Mouse (Mus musculus) left cerebral cortex, postnatal 25 days (tissue): Measurements from ENCODE around the gene C5ar2. TPM values are rescaled to one million over a fixed set of nuclear protein-coding genes. Genes with fewer than 3 reads are reported as not detected.
"Not testable (repeated sequence)": the region's sequence is repeated elsewhere in the genome, so short reads cannot be mapped to it uniquely, and the experiment has no call there.

Experiments used
- DNase-seq, 2 experiments: peaks; one replicate each; pipeline ENCODE4 v3.0.0; 2022; ENCODE audit warnings: low spot score in 2 of 2, mixed read lengths in 1 of 2
- intact Hi-C: fragments of 180-260 bp; cut with DNase I; formaldehyde crosslinking; loops from one replicate; pipeline ENCODE4 v1.15.1; 2025
- total RNA-seq, 2 experiments: library from RNA; stranded (reverse); gene quantifications; 2 replicates each; pipeline ENCODE4 v1.2.3; 2021

The C5ar2 gene
- total RNA-seq, 2 experiments from 2014 or later, result 0.71 to 0.87 TPM

- peak; percentile 80 to 84 for DNase-seq
Measured at GRCm38 (mm10) chr7:16263015-16263787, 19.2 kb upstream of the C5ar2 start.

GRCm38 (mm10) chr7:16261097-16261496 is 17.1 kb upstream of the C5ar2 start:
- intact Hi-C loops, result loop anchor here (10.0 kb wide), 1 partner anchor 196 kb away; the partner anchor contains the start of gene Zfp541

More at GRCm38 (mm10) chr7:16263015-16263787, 19.2 kb upstream of the C5ar2 start:
- intact Hi-C loops, result loop anchor here (10.0 kb wide), 1 partner anchor 198 kb away; the partner anchor contains the start of gene Zfp541

DNA sequence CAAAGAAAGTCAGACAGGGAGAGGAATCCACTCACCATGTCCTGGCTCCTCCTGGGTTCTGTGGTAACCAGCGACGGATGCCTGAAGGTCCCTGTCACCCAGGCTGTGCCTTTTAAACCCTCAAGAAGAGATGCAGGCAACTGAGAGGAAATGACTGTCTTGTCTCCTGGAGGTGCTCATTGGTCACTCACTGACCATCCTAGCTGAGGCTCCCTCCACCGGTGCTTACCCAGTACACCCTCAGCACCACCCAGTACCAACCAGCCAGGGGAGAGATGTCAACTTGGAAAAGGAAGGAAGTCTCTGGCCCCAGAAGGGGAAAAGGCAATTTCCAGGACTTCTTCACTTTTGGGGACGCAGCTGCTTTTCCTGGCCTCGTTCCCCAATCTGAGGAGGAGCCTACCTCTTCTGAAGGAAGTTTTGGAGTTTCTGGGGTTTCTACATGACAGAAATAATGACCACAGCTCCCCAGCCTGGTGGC is 15.2 kb upstream of the C5ar2 start, which contains the start of gene C5ar1:
C5ar1 (minus strand) TSS at position 431 of the 481 bp plus-strand sequence.
- no peak for DNase-seq
- intact Hi-C loops, result no loop called here

More at GRCm38 (mm10) chr7:16261097-16261496, 17.1 kb upstream of the C5ar2 start:
- no peak for DNase-seq

DNA sequence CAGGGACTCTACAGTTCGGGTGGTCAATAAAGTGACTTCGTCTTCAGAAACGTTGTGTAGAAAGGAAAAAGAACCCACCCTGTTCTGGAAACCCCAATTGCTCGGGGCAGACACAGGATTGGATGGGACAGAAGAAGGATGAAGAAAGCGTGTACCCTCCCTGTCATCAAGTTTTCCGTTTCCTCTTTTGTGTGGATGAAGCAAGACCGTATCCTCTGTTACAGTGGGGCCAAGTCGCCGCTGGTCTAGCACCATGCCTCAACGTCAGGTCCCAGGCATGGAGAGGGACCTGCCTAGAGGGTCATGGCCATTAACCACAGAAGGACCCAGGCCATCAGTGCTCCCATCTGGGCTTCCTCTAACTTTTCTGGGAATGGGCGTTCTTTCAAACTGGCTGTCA is 13.9 kb upstream of the C5ar2 start:
- no peak for DNase-seq

DNA sequence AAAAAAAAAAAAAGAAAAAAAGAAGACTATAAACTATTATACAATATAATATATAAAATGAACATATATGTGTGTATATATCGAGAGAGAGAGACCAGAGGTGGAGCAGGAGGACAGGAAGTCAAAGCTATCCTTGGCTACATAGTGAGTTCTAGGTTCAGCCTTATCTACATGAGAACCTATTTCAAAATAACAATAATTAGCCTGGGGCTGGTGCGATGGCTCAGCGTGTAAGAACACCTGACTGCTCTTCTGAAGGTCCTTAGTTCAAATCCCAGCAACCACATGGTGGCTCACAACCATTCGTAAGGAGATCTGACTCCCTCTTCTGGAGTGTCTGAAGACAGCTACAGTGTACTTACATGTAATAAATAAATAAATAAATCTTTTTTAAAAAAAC is 12.0 kb upstream of the C5ar2 start:
- intact Hi-C loops, DNase-seq: not testable (repeated sequence)

More for the DNA sequence above, 13.9 kb upstream of the C5ar2 start:
- intact Hi-C loops, result no loop called here

DNA sequence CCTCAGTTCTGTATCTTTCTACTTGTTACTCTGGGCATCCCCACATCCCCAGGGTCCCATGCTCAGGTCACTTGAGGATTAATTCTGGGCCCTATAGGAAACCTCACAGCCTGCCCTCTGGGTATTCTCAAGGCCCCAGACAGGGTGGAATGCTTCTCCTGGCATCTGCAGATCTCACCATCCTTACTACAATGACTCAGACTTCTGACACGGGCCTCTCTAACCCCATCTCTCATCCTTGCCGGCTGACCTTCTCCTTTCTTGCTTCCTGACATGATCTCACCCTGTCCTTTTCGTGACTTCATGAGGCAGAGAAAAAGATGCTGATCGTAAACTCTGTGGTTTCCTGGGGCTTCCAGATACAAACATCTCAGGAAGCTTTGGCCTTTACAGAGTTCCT is 10.2 kb upstream of the C5ar2 start:
- DNase-seq, result no peak
- intact Hi-C loops, result no loop called here

DNA sequence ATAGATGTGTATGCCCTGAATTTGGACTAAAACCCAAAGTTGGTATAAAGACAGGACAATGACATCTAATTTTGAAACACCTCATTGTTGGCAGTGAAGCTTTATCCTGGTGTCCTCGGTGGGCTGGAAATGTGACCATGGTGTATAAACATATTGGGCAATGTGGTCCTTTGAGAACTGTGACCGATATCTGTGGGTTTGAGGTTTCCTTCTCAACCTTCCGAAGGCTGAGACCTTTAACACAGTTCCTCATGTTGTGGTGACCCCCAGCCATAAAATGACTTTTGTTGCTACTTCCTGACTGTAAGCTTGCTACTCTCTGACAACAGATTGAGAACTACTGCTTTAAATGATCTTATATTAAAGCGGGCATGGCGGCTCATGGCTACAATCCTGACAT is 6.7 kb upstream of the C5ar2 start:
- DNase-seq, result no peak
- intact Hi-C loops, result no loop called here

- intact Hi-C loops, result no loop called here
- DNase-seq, result no peak
Measured at GRCm38 (mm10) chr7:16245958-16246357, 2.0 kb upstream of the C5ar2 start.

- DNase-seq, result no peak
- intact Hi-C loops, result no loop called here
Measured at GRCm38 (mm10) chr7:16242198-16242597, 1.8 kb downstream of the C5ar2 start.

GRCm38 (mm10) chr7:16241787-16242186 is 2.2 kb downstream of the C5ar2 start:
- no peak for DNase-seq
- intact Hi-C loops, result no loop called here

GRCm38 (mm10) chr7:16240978-16241303 is 3.0 kb downstream of the C5ar2 start:
- intact Hi-C loops, result no loop called here
- no peak for DNase-seq

DNA sequence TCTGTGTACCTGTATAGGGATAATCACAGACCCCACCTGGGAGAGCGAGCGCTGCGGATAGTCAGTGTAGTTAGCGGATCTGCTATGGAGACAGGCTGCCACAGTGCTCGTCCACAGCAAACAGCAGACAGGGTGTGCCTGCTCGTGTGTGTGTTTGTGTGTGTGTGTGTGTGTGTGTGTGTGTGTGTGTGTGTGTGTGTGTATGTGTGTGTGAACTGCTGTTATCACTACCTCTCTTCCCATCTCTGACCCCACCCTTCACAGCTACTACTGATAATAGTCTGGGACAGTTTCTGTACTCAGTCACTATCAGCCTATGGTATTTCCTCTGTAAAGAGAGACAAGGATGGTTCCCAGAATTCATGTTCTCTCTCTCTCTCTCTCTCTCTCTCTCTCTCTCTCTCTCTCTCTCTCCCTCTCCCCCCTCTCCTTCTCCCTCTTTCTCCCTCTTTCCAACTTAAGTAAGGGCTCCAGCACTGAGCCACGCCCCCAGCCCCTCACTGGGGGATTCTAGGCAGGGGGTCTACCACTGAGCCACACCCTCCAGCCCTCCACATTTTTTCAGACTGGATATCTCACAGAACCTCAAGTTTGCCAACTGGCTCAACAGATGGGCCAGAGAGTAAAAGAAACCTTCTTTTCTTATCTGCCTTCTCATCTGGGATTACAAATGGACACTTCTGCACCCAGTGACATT is 3.5 kb downstream of the C5ar2 start:
- intact Hi-C loops, result no loop called here
- no peak for DNase-seq

GRCm38 (mm10) chr7:16239554-16239997 is 4.4 kb downstream of the C5ar2 start:
- intact Hi-C loops, result no loop called here
- peak in 1 of 2 experiments; percentile 24 for DNase-seq

DNA sequence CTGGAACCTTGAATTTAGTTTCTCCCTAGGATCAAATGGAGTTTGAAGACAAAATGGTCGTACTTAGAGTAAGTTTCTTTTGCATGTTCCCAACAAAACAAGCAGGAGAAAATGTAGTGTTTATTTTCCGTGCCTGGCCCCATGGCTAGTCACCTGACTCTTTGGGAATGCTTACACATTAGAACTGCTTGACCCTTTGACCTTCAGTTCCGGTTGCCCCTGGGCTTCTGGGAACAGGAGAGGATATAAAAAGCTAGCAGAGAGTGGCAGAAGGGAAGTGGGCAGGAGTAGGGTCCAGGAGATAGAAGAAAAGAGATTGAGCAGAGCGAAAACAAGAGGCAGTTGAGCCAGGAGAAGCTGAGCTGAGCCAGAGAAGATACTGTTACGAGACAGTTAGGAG is 14.1 kb downstream of the C5ar2 start:
- intact Hi-C loops, result no loop called here
- no peak for DNase-seq

DNA sequence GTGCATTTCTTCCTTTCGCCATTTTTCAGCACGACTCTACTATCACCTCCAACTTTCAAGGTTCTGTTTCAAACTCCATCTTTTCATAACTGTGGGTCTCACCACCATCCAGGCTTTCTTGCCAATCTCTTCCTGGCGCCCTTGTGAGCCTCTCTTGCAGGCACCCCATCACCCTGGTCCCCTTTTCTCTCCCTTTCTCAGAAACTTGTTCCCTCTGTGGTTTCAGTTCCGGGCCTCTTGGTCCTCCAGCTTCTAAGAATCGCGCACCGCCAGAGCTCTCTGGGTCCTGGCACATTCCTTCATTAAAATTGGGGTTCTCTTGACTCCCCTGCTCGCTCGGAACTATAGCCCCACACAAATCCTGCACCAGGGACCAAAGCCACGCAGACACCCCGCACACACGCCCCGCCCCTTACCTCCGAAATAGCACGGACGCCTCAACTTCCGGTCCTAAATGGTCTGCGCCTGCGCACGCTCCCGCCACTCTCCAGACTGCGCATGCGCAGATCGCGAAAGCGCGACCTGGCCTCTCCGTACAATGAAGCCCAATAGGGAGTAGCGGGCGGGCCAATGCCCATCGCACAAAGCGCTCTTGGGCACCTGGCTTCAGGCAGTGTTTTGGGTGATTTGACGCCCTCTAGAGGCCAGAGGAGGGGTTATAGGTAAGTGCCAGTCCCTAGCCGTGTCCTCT is 22.2 kb downstream of the C5ar2 start, which contains the start of gene Dhx34:
Dhx34 (minus strand) TSS at position 456 of the 691 bp plus-strand sequence.
- peak; percentile 95 to 97 for DNase-seq
- intact Hi-C loops, result no loop called here

DNA sequence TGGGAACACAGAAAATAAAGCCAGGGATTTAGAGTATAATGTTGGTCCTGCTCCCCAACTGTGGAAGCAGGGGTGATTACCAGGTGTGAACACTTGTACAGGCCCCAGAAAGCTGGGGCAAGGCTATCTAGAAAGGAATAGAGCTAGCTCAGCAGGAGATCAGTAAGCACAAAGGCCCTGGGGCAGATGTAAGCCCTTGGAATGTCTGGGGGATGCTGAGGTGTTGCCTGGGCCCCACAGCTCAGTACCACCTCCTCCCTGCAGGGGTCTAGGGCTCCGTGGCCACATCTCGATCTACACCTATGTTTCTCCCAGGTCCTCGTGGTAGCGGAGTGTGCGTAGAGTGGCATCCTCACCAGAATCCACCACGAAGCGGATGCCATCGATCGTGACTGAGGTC is 30.0 kb downstream of the C5ar2 start:
- DNase-seq, result no peak
- intact Hi-C loops, result no loop called here

DNA sequence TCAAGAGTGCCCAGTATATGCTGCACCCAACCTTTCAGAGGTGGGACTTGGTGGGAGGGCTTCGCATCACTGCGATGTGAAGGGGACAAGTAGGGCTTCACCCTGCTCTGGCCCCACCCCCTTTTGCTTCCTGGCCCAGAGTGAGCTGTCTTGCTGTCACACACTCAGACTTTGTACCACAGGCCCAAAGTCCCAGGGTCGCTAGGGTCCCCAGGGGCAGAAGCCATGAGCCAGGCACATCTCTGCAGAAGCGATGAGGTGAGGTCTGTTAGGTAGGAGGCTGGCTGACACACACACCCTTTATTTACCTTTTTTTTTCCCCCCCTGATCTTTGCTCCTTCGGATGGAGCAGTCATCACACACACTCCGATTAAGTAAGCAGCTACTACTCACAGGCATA is 30.8 kb downstream of the C5ar2 start:
- intact Hi-C loops, result no loop called here
- no peak for DNase-seq

DNA sequence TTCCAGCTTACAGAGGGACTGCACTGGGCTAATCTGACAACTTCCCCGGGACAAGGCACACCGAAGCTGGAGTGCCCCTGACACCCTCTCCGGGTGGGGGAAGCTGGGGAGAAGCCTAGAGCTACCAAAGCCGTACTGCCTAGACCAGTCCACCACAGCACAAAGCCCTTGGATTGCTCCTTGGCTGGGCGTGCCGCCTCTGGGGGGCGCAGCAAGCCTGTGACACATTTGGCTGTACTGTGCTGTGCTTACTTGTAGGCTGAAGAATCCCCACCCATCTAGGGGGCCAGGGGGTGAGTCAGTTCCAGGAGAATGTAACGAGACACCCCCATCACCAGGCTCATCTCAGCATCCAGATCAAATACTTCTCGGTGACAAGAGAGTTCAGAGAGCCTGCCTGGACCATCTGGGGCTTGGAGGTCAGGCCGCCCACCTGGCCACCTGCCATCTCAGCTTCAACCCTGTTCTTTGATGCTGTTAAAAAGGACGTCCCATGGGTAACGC is 33.0 kb downstream of the C5ar2 start:
- intact Hi-C loops, result no loop called here
- no peak for DNase-seq

- DNase-seq, result no peak
- intact Hi-C loops, result no loop called here
Measured at GRCm38 (mm10) chr7:16208781-16209665, 34.9 kb downstream of the C5ar2 start.
